Mouse (Mus musculus): ENCODE measurements at regions not wholly inside any gene's neighbourhood (a gene's known extent, or its start where the extent isn't known, plus 50 kb on each side); places are given as distances from the start of the nearest gene placed in this dataset.

- TF ChIP-seq EP300 (IDR thresholded peaks at IDR 0.05; ENCODE audit: insufficient read depth, low read depth, low read length), result no peak
- TF ChIP-seq POLR2A (IDR thresholded peaks at IDR 0.05; ENCODE audit: insufficient read depth, low read depth, low read length), result no peak
Measured at GRCm38 (mm10) chr13:80623005-80623404, 260.2 kb upstream of the Arrdc3 start.

Measured in heart, adult 2 months (tissue).